Mouse (Mus musculus) Muller cell, postnatal 12 days (primary cell): ENCODE measurements at regions not wholly inside any gene's neighbourhood (a gene's known extent, or its start where the extent isn't known, plus 50 kb on each side); places are given as distances from the start of the nearest gene placed in this dataset.

Source experiments
- DNase-seq: peaks from one replicate; pipeline ENCODE4 v3.0.0-alpha.2; 2015; ENCODE audit errors: inconsistent ontology term

GRCm38 (mm10) chr10:27703260-27703659, 83.7 kb upstream of the Lama2 start:
- peak; percentile 25 for DNase-seq

- no peak for DNase-seq
These were observed 78.7 kb upstream of the Lama2 start for GRCm38 (mm10) chr10:27698305-27698704.

GRCm38 (mm10) chr10:27681376-27681775, 61.8 kb upstream of the Lama2 start:
- peak; percentile 13 for DNase-seq

DNA sequence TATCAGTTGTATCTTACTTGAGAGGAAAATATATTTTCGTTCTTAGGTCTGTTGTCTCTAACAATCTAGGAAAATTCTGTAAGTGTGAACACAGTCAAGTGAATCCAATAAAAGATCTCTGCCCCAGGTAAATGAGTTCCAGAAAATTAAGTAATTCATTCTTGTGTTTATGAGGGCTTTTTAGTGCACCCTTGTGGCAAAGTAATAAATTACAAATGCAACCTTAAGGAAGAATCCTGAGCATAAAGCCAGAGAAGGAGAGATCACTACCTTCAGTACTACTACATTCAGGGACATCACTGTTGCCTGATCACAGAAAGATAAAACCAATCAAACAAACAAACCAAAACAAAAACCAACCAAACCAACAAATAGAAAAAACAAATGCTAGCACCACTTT, 56.0 kb upstream of the Lama2 start:
- DNase-seq: peak; percentile 46

GRCm38 (mm10) chr10:27674379-27674778, 54.8 kb upstream of the Lama2 start:
- DNase-seq: peak; percentile 90
